Mouse (Mus musculus) heart, embryonic 16.5 days (tissue): ENCODE data around the gene Nr3c2. TPM values are rescaled to one million over a fixed set of nuclear protein-coding genes. Genes with fewer than 3 reads are reported as not detected.
A peak's percentile ranks its signal among the peaks of the same experiment; 100 is the strongest.

ENCODE experiments used
- ATAC-seq: fragments of 200-750 bp; cut with Nextera tagmentation; replicated peaks from 2 replicates; pipeline ENCODE4 v1.8.0; 2017; ENCODE audit warnings: moderate number of reproducible peaks; ENCODE audit not compliant: insufficient read depth, low FRiP score; ENCODE audit errors: extremely low read depth
- H3K27ac ChIP-seq: fragments of 300-500 bp; sonication (generic); 2 replicates; pipeline ENCODE4 v1.5.1; 2014; ENCODE audit warnings: mild to moderate bottlenecking, low read length, control low read depth, moderate library complexity
- H3K27me3 ChIP-seq: fragments of 300-500 bp; sonication (generic); 2 replicates; pipeline ENCODE4 v1.6.1; 2014; ENCODE audit warnings: low read length, mixed read lengths; ENCODE audit not compliant: control insufficient read depth, insufficient read depth
- H3K36me3 ChIP-seq: fragments of 300-500 bp; sonication (generic); 2 replicates; pipeline ENCODE4 v1.6.1; 2014; ENCODE audit not compliant: control insufficient read depth, insufficient read depth
- H3K4me1 ChIP-seq: fragments of 300-500 bp; sonication (generic); 2 replicates; pipeline ENCODE4 v1.6.1; 2014; ENCODE audit warnings: low read length, mixed read lengths; ENCODE audit not compliant: control insufficient read depth, insufficient read depth
- H3K4me2 ChIP-seq: fragments of 300-500 bp; sonication (generic); 2 replicates; pipeline ENCODE4 v1.6.1; 2014; ENCODE audit warnings: low read depth, mild to moderate bottlenecking, control low read depth, low read length
- H3K4me3 ChIP-seq: fragments of 300-500 bp; sonication (generic); 2 replicates; pipeline ENCODE4 v1.5.1; 2014; ENCODE audit warnings: mild to moderate bottlenecking, control low read depth, low read length
- H3K9ac ChIP-seq: fragments of 300-500 bp; sonication (generic); 2 replicates; pipeline ENCODE4 v1.6.1; 2014; ENCODE audit warnings: low read length, control low read depth
- H3K9me3 ChIP-seq: fragments of 300-500 bp; sonication (generic); replicated peaks from 2 replicates; pipeline ENCODE4 v1.6.1; 2016; ENCODE audit warnings: low read length; ENCODE audit not compliant: control insufficient read depth
- WGBS: fragments of 180-500 bp; shearing (Covaris S2); extraction: QIAGEN DNeasy Blood & Tissue Kit; methylation state at CpG from one replicate; pipeline ENCODE4 v1.1.7; 2014; 5-methylcytosine and 5-hydroxymethylcytosine counted together
- polyA plus RNA-seq: library from polyadenylated mRNA; unstranded; fragments of >200 nt; fragmentation: Nextera tagmentation; extraction: Ambion mirVana; gene quantifications from 2 replicates; pipeline ENCODE4 v1.2.1, GENCODE M21; 2015

The Nr3c2 gene
- polyA plus RNA-seq, 1 experiment from 2014 or later = 4.7 TPM

GRCm38 (mm10) chr8:77228688-77229087 lies 329.4 kb downstream of the Nr3c2 start:
- Histone ChIP-seq H3K9ac (no peak overlapping the region), H3K4me2 (no peak overlapping the region), H3K4me3 (no peak overlapping the region), H3K4me1 (peaks cover 21% of the 10 kb centered on the region), H3K9me3 (no peaks in the 10 kb centered on the region), H3K27me3 (no peaks in the 10 kb centered on the region), H3K36me3 (no peaks in the 10 kb centered on the region), H3K27ac (no peak overlapping the region)
- 81% methylated on average over 7 of the region's 7 CpGs for WGBS
- ATAC-seq = no peak

- H3K4me3 ChIP-seq = no peak overlapping the region
- H3K4me1 ChIP-seq = peaks cover 21% of the 10 kb centered on the region
- H3K4me2 ChIP-seq = no peak overlapping the region
- no peak overlapping the region for H3K27ac ChIP-seq
- 73% methylated on average over 1 of the region's 1 CpGs for WGBS
- H3K9me3 ChIP-seq = no peaks in the 10 kb centered on the region
- H3K27me3 ChIP-seq = no peaks in the 10 kb centered on the region
- no peak for ATAC-seq
- no peak overlapping the region for H3K9ac ChIP-seq
- no peaks in the 10 kb centered on the region for H3K36me3 ChIP-seq
Measured at GRCm38 (mm10) chr8:77231211-77231610, 332.0 kb downstream of the Nr3c2 start.

- whole genome bisulfite sequencing = 38% methylated on average over 6 of the region's 6 CpGs
- H3K4me1 ChIP-seq = peaks cover 21% of the 10 kb centered on the region
- no peak overlapping the region for H3K9ac ChIP-seq
- H3K4me3 ChIP-seq = no peak overlapping the region
- H3K36me3 ChIP-seq = no peaks in the 10 kb centered on the region
- H3K4me2 ChIP-seq = no peak overlapping the region
- peak overlapping the region; percentile 82 for H3K27ac ChIP-seq
- H3K9me3 ChIP-seq = no peaks in the 10 kb centered on the region
- no peaks in the 10 kb centered on the region for H3K27me3 ChIP-seq
- no peak; the same call in 1 of the 2 replicates for ATAC-seq
Measured at GRCm38 (mm10) chr8:77231834-77232233, 332.6 kb downstream of the Nr3c2 start.

GRCm38 (mm10) chr8:77232411-77232810 lies 333.2 kb downstream of the Nr3c2 start:
- Histone ChIP-seq H3K36me3 (no peaks in the 10 kb centered on the region), H3K9ac (no peak overlapping the region), H3K27ac (peak overlapping the region; percentile 82), H3K4me3 (no peak overlapping the region), H3K27me3 (no peaks in the 10 kb centered on the region), H3K4me1 (peaks cover 21% of the 10 kb centered on the region), H3K4me2 (peak overlapping the region; percentile 39; the same call in 1 of the 2 replicates), H3K9me3 (no peaks in the 10 kb centered on the region)
- ATAC-seq = peak; percentile 46
- 43% methylated on average over 3 of the region's 3 CpGs for WGBS

- H3K36me3 ChIP-seq = no peaks in the 10 kb centered on the region
- H3K27ac ChIP-seq = no peak overlapping the region
- no peak overlapping the region for H3K4me2 ChIP-seq
- no peaks in the 10 kb centered on the region for H3K27me3 ChIP-seq
- 78% methylated on average over 1 of the region's 1 CpGs for WGBS
- H3K4me3 ChIP-seq = no peak overlapping the region
- ATAC-seq = no peak
- H3K9ac ChIP-seq = no peak overlapping the region
- no peaks in the 10 kb centered on the region for H3K9me3 ChIP-seq
- peaks cover 15% of the 10 kb centered on the region for H3K4me1 ChIP-seq
Measured at GRCm38 (mm10) chr8:77236701-77237100, 337.5 kb downstream of the Nr3c2 start.

- Histone ChIP-seq H3K4me2 (no peak overlapping the region), H3K27ac (no peak overlapping the region), H3K9me3 (no peaks in the 10 kb centered on the region), H3K36me3 (no peaks in the 10 kb centered on the region), H3K4me3 (no peak overlapping the region), H3K9ac (no peak overlapping the region), H3K27me3 (no peaks in the 10 kb centered on the region), H3K4me1 (no peaks in the 10 kb centered on the region)
- ATAC-seq = no peak
Measured at GRCm38 (mm10) chr8:77239462-77239861, 340.2 kb downstream of the Nr3c2 start.

GRCm38 (mm10) chr8:77241381-77241780 lies 342.1 kb downstream of the Nr3c2 start:
- Histone ChIP-seq H3K27me3 (no peaks in the 10 kb centered on the region), H3K4me3 (no peak overlapping the region), H3K27ac (no peak overlapping the region), H3K36me3 (no peaks in the 10 kb centered on the region), H3K4me1 (no peaks in the 10 kb centered on the region), H3K9ac (no peak overlapping the region), H3K4me2 (no peak overlapping the region), H3K9me3 (no peaks in the 10 kb centered on the region)
- 89% methylated on average over 3 of the region's 3 CpGs for WGBS
- no peak for ATAC-seq

- Histone ChIP-seq H3K9me3 (0 out of 2 replicates have a peak, but pooled peaks cover 2% of the 10 kb centered on the region), H3K4me1 (no peaks in the 10 kb centered on the region), H3K4me2 (no peak overlapping the region), H3K36me3 (peaks cover 14% of the 10 kb centered on the region), H3K27ac (no peak overlapping the region), H3K9ac (no peak overlapping the region), H3K4me3 (no peak overlapping the region), H3K27me3 (no peaks in the 10 kb centered on the region)
- no peak for ATAC-seq
- WGBS = 90% methylated on average over 3 of the region's 3 CpGs
Measured at GRCm38 (mm10) chr8:77250094-77250493, 350.9 kb downstream of the Nr3c2 start.

GRCm38 (mm10) chr8:77251134-77251533 lies 351.9 kb downstream of the Nr3c2 start:
- Histone ChIP-seq H3K4me3 (no peak overlapping the region), H3K27me3 (no peaks in the 10 kb centered on the region), H3K4me1 (no peaks in the 10 kb centered on the region), H3K36me3 (peaks cover 18% of the 10 kb centered on the region), H3K4me2 (no peak overlapping the region), H3K9me3 (0 out of 2 replicates have a peak, but pooled peaks cover 2% of the 10 kb centered on the region), H3K27ac (no peak overlapping the region), H3K9ac (no peak overlapping the region)
- 84% methylated on average over 5 of the region's 5 CpGs for WGBS
- no peak for ATAC-seq
